Mouse (Mus musculus): Measurements from ENCODE around the gene Adprm.
"Not testable (repeated sequence)": the region's sequence is repeated elsewhere in the genome, so short reads cannot be mapped to it uniquely, and the experiment has no call there.

Gene Adprm

DNA sequence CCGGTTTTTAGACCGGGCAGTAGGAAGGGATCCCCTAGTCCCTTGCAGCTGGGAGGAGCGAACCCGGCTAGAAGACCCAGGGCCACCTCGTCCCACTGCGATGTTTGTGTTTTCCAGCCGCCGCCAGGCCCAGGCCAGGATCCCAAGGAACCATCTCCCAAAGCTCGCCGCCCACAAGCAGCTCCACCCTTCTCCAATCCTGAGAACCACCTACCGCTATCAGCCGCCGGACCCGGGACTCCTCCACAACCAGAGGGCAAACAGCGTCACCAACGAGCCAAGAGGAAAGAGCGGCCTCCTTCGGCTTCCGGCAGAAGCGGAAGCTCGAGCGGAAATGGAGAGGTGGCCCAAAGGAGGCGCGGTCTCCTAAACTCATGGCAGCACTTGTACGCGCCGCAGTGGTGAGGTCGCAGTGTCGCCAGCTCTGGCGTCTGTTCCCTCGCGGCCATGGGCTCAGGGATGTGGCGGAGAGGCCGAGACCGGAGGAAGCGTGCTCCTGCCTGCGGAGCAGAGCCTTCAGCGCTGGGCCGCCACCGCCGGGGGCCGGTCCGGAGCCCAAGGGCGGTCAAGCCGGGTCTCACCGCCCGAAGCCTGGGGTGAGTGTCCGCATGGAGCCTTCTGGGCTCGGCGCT lies at the start of gene Adprm, which contains the start of gene Sco1:
TSS of gene Adprm (minus strand) at position 274 of the 632 bp plus-strand sequence.
TSS of gene Sco1 (plus strand) at position 350 of the 632 bp plus-strand sequence.
- peak; percentile 94 to 97 for DNase-seq (ENCODE audit: inconsistent age in 2 of 2, low spot score in 1 of 2)

DNA sequence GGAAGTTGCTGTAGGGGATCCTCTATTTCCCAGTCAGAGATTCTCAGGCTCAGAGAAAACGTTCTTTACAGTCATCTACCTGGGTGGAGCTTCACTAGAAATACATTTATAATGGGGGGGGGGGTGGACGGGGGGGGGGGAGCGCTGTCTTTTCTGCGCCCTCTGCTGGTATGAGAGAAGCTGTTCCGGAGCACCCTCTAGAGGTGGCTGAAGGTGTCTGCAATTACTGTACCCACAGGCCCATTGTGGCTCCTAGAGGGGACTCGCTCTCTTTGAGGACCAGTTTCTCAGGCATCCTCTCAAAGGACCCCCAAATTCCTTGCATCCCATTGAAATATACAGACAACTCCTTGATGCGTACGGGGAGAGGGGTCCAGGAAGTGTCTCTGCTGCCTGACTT lies 49.3 kb upstream of the Adprm start:
- peak; percentile 40 to 77 for DNase-seq (ENCODE audit: inconsistent age in 2 of 2, low spot score in 1 of 2)

DNA sequence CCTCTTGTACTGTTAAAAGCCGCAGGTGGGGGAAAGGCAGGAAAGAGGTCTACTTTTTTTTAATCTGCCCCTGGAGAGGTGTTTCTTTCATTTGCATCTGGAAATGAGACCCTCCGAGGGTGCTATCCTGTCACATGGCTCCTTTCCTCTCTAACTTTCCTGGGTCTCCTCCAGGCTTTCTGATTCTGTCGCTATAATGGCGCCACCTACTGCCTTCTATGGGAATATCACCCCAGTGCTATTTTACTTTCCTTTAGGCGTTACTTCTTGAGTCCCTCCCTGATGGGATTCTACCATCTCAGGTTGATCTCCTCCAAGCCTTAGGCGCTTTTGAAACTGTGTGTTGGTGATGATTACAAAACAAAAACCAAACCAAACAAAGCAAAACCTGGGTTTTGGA lies 47.8 kb upstream of the Adprm start:
- peak in 1 of 2 experiments; percentile 62 for DNase-seq (ENCODE audit: inconsistent age in 2 of 2, low spot score in 1 of 2)

DNA sequence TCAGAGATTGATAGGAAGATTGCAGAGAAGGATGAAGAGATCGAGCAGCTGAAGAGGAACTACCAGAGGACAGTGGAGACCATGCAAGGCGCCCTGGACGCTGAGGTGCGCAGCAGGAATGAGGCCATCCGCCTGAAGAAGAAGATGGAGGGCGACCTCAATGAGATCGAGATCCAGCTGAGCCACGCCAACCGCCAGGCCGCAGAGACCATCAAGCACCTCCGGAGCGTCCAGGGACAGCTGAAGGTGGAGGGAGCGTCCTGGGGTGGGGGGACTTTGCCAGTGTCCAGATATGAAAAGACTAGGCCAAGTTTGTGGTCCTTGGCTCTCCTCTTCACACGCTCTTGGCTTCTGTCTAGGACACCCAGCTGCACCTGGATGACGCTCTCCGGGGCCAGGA lies 46.8 kb upstream of the Adprm start:
- no peak for DNase-seq (ENCODE audit: inconsistent age in 2 of 2, low spot score in 1 of 2)

DNA sequence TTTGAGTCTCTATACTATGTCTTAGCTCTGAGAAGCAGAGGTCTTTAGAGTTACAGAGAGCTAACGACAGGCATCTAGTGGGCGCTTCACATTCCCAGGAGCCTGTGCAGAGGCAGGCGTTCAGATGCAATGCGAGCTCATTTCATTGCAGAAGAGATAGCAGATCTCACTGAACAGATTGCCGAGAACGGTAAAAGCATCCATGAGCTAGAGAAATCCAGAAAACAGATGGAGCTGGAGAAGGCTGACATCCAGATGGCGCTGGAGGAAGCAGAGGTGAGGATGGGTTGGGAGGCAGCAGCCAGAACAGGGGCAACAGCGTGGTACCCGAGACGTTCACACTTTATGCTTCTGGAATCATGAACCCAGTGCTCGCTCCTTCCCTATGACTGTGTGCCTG lies 46.0 kb upstream of the Adprm start:
- no peak for DNase-seq (ENCODE audit: inconsistent age in 2 of 2, low spot score in 1 of 2)

DNA sequence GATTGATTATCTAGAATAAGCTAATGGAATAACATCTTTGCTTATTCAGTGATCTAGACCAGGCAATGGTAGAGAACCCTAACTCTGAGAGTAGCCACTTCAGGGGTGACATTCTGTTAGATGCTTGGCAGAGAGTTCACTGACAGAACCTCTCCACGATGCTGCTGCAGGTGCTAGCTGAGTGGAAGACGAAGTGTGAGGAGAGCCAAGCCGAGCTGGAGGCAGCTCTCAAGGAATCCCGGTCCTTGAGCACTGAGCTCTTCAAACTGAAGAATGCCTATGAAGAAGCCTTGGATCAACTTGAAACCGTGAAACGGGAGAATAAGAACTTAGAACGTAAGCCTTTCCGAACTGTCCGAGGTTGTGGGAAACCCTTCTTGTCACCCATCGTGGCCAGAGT lies 45.3 kb upstream of the Adprm start:
- DNase-seq (ENCODE audit: inconsistent age in 2 of 2, low spot score in 1 of 2): no peak

DNA sequence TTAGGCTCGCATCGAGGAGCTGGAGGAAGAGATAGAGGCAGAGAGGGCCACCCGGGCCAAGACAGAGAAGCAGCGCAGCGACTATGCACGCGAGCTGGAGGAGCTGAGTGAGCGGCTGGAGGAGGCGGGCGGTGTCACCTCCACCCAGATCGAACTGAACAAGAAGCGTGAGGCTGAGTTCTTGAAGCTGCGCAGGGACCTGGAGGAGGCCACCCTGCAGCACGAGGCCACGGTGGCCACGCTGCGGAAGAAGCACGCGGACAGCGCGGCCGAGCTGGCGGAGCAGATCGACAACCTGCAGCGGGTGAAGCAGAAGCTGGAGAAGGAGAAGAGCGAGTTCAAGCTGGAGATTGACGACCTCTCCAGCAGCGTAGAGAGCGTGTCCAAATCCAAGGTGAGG lies 42.1 kb upstream of the Adprm start:
- no peak for DNase-seq (ENCODE audit: inconsistent age in 2 of 2, low spot score in 1 of 2)

DNA sequence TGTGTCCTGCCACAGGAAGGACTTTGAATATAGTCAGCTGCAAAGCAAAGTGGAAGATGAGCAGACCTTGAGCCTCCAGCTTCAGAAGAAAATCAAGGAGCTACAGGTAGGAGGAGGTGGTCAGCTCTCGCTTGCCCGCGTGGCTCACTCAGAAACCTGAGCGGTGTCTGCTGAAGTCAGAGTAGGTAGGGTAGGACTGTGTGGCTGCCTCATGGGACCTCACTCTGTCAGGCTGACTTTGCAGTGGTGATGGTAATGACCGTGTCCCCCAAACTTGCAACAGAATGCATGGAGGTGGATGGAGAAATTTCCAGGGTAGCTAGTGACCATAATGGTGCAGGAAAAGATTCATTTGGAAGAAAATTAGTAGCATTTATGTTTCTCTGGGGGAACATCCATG lies 41.3 kb upstream of the Adprm start:
- no peak for DNase-seq (ENCODE audit: inconsistent age in 2 of 2, low spot score in 1 of 2)

DNA sequence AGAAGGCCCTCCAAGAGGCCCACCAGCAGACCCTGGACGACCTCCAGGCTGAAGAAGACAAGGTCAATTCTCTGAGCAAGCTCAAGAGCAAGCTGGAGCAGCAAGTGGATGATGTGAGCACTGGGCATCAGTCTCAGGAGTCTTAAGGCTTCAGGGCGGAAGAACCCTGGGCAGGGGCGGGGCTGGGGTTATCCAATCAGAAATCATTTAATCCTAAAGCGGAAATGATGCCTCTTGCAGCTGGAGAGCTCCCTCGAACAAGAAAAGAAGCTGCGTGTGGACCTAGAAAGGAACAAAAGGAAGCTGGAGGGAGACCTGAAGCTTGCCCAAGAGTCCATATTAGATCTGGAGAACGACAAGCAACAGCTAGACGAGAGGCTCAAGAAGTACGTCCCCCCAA lies 40.8 kb upstream of the Adprm start:
- DNase-seq (ENCODE audit: inconsistent age in 2 of 2, low spot score in 1 of 2): no peak

DNA sequence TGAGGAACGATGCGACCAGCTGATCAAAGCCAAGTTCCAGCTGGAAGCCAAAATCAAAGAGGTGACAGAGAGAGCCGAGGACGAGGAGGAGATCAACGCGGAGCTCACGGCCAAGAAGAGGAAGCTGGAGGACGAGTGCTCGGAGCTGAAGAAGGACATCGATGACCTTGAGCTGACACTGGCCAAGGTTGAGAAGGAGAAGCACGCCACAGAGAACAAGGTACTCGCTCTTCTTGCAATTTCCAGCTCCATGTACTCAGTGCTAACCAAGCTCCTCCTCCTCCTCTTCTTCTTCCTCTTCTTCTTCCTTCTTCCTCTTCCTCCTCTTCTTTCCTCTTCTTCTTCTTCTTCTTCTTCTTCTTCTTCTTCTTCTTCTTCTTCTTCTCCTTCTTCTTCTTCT lies 40.0 kb upstream of the Adprm start:
- not testable (repeated sequence) for DNase-seq (ENCODE audit: inconsistent age in 2 of 2, low spot score in 1 of 2)

DNA sequence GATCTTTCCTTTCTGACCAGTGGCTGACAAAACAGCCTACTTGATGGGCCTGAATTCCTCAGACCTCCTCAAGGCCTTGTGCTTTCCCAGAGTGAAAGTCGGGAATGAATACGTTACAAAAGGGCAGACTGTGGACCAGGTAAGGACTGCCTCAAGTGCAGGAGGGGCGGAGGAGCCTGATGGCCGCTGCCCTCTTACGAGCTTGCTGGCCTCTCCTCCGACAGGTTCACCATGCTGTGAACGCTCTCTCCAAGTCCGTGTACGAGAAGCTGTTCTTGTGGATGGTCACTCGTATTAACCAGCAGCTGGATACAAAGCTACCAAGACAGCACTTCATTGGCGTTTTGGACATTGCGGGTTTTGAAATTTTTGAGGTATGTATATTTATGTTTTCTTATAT lies 34.8 kb upstream of the Adprm start:
- no peak for DNase-seq (ENCODE audit: inconsistent age in 2 of 2, low spot score in 1 of 2)

DNA sequence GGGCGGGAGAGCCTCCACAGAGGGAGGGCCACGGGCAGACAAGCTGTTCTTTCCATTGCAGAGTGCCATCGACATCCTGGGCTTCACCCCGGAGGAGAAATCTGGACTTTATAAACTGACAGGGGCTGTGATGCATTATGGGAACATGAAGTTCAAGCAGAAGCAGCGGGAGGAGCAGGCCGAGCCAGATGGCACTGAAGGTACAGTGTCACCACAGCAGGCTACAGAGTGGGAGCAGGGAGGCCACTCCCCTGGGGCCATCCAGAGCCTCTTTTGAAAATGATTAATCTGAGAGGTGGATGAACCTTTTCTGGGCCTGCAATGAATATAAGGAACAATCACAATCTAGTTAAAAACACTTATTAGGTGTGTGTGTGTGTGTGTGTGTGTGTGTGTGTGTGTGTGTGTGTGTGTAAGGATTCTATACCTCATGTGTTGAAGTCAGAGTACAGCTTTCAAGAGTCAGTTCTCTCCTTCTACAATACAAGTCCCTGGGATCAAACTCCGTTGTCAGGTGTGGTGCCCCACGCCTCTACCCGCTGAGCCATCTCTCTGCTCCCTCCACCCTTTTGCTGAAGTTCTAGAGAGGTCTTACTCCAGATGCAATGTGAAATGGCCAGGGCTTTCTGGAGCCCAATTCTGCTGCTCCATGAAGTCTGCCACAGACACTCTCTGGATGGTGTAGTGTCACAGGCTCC lies 34.2 kb upstream of the Adprm start:
- DNase-seq (ENCODE audit: inconsistent age in 2 of 2, low spot score in 1 of 2): no peak

DNA sequence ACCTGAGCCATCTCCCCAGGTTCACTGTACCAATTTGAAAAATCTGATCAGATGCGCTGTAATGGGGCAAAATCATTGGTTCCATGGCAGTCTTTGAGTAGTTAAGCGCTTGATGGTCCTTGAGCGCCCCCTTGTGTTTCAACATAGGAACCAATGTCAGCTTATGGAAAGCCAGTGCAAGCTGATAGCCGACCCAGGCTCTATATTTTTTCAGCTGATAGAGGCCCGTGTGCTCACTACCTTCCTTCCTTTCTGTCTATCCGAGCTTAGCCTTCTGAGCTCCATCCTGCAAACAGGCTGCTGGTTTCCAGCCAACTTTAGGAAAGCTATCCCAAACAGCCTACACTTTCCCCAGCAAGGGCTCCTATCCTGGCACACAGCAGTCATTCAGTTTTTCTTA lies 33.1 kb upstream of the Adprm start:
- peak; percentile 61 to 88 for DNase-seq (ENCODE audit: inconsistent age in 2 of 2, low spot score in 1 of 2)

DNA sequence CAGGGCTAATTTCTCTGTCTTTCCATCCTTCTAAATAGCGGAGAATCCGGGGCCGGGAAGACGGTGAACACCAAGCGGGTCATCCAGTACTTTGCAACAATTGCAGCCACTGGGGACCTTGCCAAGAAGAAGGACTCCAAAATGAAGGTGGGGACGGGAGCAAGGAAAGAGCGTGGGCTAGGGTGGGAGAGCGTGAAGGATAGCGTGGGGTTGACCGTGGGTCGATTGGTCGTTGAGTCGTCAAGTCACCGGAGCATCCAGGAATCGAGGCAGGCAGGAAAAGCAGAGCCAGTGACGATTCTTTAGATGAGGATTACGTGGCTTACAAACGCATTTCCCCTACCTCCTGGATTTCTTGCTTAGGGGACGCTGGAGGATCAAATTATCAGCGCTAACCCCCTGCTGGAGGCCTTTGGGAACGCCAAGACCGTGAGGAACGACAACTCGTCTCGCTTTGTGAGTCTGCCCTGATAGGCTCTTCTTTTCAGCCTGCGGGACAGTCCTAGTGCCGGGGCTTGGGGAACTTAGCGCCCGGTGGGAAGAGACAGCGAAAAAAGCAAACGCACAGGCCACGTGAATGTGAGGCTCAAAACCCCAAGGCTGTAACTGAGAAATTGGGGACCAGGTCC lies 31.4 kb upstream of the Adprm start:
- DNase-seq (ENCODE audit: inconsistent age in 2 of 2, low spot score in 1 of 2): no peak

DNA sequence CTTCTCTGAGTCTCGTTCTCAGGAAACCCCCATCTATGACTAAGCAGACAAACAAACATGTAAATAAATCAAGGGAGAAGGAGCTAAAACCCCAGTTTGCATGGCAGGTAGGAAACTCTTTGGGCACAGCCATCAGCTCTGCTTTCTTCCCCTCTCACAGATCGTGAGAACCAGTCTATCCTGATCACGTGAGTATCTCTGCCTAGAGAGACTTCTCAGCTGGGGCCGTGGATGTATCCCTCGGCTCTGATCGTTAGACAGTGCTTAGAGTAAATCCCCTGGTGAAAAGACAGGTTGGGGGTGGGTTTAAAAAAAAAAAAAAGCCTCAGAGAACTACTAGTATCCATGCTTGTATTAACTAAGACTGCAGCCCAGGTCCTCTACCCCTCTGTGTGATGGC lies 30.8 kb upstream of the Adprm start:
- DNase-seq (ENCODE audit: inconsistent age in 2 of 2, low spot score in 1 of 2): no peak

DNA sequence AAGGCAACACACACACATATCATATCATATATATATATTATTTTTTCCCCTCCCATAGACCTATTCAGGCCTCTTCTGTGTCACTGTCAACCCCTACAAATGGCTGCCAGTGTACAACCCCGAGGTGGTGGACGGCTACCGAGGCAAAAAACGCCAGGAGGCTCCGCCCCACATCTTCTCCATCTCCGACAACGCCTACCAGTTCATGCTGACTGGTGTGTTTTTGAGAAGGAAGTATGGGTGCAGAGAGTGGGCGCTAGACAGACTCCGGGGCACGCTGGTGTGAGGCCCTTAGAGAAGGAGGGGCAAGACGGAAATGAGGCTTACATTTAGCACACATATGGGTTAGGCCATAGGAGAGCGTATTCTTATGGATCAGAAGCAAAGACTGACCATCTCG lies 30.4 kb upstream of the Adprm start:
- no peak for DNase-seq (ENCODE audit: inconsistent age in 2 of 2, low spot score in 1 of 2)

DNA sequence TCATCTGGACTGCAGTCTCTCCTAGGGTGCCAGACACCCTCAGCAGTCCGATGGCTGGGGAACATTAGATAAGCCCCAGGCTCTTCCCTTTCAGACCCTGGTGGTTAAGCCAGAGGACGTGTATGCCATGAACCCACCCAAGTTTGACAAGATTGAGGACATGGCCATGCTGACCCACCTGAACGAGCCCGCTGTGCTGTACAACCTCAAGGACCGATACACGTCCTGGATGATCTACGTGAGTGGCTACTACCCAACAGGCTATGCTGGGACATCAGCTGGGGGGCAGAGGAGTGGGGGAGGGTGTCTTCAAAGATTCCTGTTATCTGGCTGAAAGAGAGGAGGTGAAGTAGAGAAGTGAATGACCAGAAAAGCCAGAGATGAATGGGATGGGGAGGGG lies 29.8 kb upstream of the Adprm start:
- DNase-seq (ENCODE audit: inconsistent age in 2 of 2, low spot score in 1 of 2): no peak

DNA sequence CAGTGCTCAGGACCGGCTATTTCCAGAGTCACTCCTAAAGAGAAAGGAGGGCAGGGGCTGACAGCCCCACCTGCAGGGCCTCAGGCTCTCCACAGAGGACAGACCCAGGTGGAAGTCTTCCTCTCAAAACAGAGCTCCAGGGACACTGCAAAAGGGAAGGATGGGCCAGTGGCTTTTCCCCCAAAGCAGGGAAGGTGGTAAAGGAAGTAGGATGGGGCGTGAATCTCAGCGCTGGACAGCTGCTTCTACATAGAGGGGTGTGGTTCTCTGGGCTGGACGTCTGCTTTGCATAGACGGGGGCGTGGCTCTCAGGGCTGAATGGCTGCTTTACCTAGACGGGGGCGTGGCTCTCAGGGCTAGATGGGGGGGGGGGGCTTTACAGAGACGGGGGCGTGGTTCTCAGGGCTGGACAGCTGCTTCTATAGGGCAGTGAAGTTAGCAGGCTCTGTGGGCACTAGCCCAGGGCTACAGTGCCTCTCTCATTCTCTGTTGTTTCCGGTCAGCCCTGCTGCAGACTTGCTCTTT lies 28.8 kb upstream of the Adprm start:
- peak in 1 of 2 experiments; percentile 43 for DNase-seq (ENCODE audit: inconsistent age in 2 of 2, low spot score in 1 of 2)

DNA sequence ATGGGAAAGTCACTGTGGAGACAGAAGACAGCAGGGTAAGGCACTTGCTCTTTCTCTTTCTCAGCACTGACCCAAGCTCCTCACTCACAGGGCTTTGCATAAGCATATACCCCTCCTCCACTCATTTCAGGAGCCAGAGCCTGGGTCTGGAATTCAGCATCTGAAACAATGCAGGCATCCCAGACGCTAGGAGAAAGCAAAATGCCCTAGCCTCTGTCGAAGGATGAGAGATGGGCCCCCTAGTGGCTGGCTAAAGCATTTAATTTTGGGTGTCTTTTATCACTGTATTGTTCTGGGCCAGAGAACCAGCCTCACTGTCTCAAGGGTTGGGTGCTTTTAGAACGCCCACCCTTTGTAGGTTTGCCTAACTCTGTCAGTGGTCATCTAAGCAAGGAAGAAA lies 27.8 kb upstream of the Adprm start:
- DNase-seq (ENCODE audit: inconsistent age in 2 of 2, low spot score in 1 of 2): peak; percentile 46 to 81

DNA sequence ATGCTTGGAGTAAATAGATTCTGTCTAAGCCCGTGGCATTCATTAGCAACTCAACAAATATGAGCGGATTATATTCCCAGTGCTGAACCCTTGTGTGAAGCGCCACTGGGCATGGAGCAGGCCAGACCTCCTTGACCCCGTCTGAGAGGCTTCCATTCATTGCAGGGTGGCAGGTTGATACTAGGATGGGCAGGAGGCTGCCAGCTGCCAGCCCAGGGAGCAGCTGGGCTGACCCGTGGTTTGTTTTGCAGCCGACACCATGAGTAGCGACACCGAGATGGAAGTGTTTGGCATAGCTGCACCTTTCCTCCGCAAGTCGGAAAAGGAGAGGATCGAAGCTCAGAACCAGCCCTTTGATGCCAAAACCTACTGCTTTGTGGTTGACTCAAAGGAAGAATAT lies 27.3 kb upstream of the Adprm start:
- DNase-seq (ENCODE audit: inconsistent age in 2 of 2, low spot score in 1 of 2): no peak

DNA sequence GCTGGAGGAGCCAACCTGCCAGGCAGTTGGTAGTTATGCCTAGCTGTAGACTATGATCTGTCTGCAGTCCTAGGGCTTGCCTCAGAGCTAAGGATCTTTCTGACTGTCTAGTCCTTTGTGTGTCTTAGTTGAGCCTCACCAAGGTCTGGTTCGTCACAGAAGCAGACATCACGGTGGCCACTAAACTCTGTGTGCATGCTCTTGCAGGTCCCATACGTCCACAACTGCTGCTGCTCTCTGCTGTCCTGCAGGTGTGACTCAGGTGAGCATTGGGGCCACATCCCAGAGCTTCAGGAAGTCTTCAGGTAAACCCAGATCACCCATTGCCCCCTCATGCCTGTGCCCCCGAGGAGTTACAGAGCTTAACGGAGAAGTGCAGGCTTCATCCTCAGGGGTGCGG lies 26.5 kb upstream of the Adprm start:
- no peak for DNase-seq (ENCODE audit: inconsistent age in 2 of 2, low spot score in 1 of 2)

DNA sequence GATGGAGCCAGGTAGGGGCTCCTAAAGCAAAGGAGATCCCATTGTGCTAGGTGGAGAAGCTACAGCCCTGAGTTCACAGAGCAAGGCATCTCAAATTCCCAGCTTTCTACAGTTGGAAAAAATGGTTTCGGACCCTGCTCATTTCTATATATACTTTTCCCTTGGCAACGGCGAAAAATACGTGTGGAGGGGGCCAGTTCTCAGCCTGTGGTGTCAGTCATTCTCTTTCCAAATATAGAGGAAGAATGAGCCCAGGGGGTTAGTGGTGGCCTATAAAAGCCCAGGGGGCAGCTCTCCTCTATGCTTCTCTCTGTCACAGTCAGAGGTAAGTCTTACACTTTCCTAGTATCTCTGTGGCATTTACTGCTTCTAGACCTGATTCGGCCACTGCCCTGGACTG lies 25.6 kb upstream of the Adprm start, which contains the start of gene Myh3:
TSS of gene Myh3 (plus strand) at position 301 of the 400 bp plus-strand sequence.
- DNase-seq (ENCODE audit: inconsistent age in 2 of 2, low spot score in 1 of 2): no peak

Measured in adrenal gland, adult (tissue).